Mouse (Mus musculus): ENCODE data around the gene Pcdh15. TPM values are rescaled to one million over a fixed set of nuclear protein-coding genes. Genes with fewer than 3 reads are reported as not detected.

The Pcdh15 gene
- polyA plus RNA-seq, 1 experiment from 2014 or later: 0.07 TPM

GRCm38 (mm10) chr10:73103383-73103994, 4.3 kb downstream of the Pcdh15 start:
- no peaks in the 10 kb centered on the region for H3K4me1 ChIP-seq (ENCODE audit: control insufficient read depth, low read depth, low read length)
- H3K36me3 ChIP-seq (ENCODE audit: control insufficient read depth, insufficient read depth): no peaks in the 10 kb centered on the region
- no peak overlapping the region for H3K4me2 ChIP-seq (ENCODE audit: low read depth, low read length)
- no peak for ATAC-seq (ENCODE audit: low read depth)
- H3K27ac ChIP-seq (ENCODE audit: low read length): no peak overlapping the region
- H3K9ac ChIP-seq (ENCODE audit: low read depth, low read length): no peak overlapping the region
- no peak overlapping the region for H3K4me3 ChIP-seq (ENCODE audit: low read depth, low read length)
- WGBS (ENCODE audit: insufficient replicate concordance): 60% methylated on average over 13 of the region's 13 CpGs
- peaks cover 21% of the 10 kb centered on the region for H3K27me3 ChIP-seq (ENCODE audit: control insufficient read depth, insufficient read depth, low read depth, low read length)
- H3K9me3 ChIP-seq (replicated peaks; ENCODE audit: control insufficient read depth, low read length): no peaks in the 10 kb centered on the region

GRCm38 (mm10) chr10:73105893-73106292, 6.8 kb downstream of the Pcdh15 start:
- Histone ChIP-seq H3K4me1 (ENCODE audit: control insufficient read depth, low read depth, low read length) (no peaks in the 10 kb centered on the region), H3K36me3 (ENCODE audit: control insufficient read depth, insufficient read depth) (no peaks in the 10 kb centered on the region), H3K9me3 (replicated peaks; ENCODE audit: control insufficient read depth, low read length) (no peaks in the 10 kb centered on the region), H3K4me3 (ENCODE audit: low read depth, low read length) (no peak overlapping the region), H3K9ac (ENCODE audit: low read depth, low read length) (no peak overlapping the region), H3K27me3 (ENCODE audit: control insufficient read depth, insufficient read depth, low read depth, low read length) (no peaks in the 10 kb centered on the region; the same call in 1 of the 2 replicates), H3K4me2 (ENCODE audit: low read depth, low read length) (no peak overlapping the region), H3K27ac (ENCODE audit: low read length) (no peak overlapping the region)
- 33% methylated on average over 2 of the region's 2 CpGs for WGBS (ENCODE audit: insufficient replicate concordance)
- ATAC-seq (ENCODE audit: low read depth): no peak

GRCm38 (mm10) chr10:73137985-73138384, 38.8 kb downstream of the Pcdh15 start:
- Histone ChIP-seq H3K4me1 (ENCODE audit: control insufficient read depth, low read depth, low read length) (no peaks in the 10 kb centered on the region), H3K27ac (ENCODE audit: low read length) (no peak overlapping the region), H3K9ac (ENCODE audit: low read depth, low read length) (no peak overlapping the region), H3K4me3 (ENCODE audit: low read depth, low read length) (no peak overlapping the region), H3K4me2 (ENCODE audit: low read depth, low read length) (no peak overlapping the region), H3K9me3 (replicated peaks; ENCODE audit: control insufficient read depth, low read length) (no peaks in the 10 kb centered on the region), H3K36me3 (ENCODE audit: control insufficient read depth, insufficient read depth) (no peaks in the 10 kb centered on the region), H3K27me3 (ENCODE audit: control insufficient read depth, insufficient read depth, low read depth, low read length) (no peaks in the 10 kb centered on the region)
- 33% methylated on average over 3 of the region's 3 CpGs for WGBS (ENCODE audit: insufficient replicate concordance)
- no peak for ATAC-seq (ENCODE audit: low read depth)

- no peaks in the 10 kb centered on the region for H3K36me3 ChIP-seq (ENCODE audit: control insufficient read depth, insufficient read depth)
- H3K4me1 ChIP-seq (ENCODE audit: control insufficient read depth, low read depth, low read length): no peaks in the 10 kb centered on the region
- no peak overlapping the region for H3K9ac ChIP-seq (ENCODE audit: low read depth, low read length)
- no peak overlapping the region for H3K27ac ChIP-seq (ENCODE audit: low read length)
- no peaks in the 10 kb centered on the region for H3K9me3 ChIP-seq (replicated peaks; ENCODE audit: control insufficient read depth, low read length)
- ATAC-seq (ENCODE audit: low read depth): no peak
- no peak overlapping the region for H3K4me2 ChIP-seq (ENCODE audit: low read depth, low read length)
- H3K27me3 ChIP-seq (ENCODE audit: control insufficient read depth, insufficient read depth, low read depth, low read length): no peaks in the 10 kb centered on the region
- no peak overlapping the region for H3K4me3 ChIP-seq (ENCODE audit: low read depth, low read length)
Measured at GRCm38 (mm10) chr10:73147543-73147942, 48.4 kb downstream of the Pcdh15 start.

- H3K9ac ChIP-seq (ENCODE audit: low read depth, low read length): no peak overlapping the region
- H3K27ac ChIP-seq (ENCODE audit: low read length): no peak overlapping the region
- no peak overlapping the region for H3K4me2 ChIP-seq (ENCODE audit: low read depth, low read length)
- no peaks in the 10 kb centered on the region for H3K4me1 ChIP-seq (ENCODE audit: control insufficient read depth, low read depth, low read length)
- 58% methylated on average over 4 of the region's 4 CpGs for WGBS (ENCODE audit: insufficient replicate concordance)
- no peaks in the 10 kb centered on the region for H3K36me3 ChIP-seq (ENCODE audit: control insufficient read depth, insufficient read depth)
- H3K9me3 ChIP-seq (replicated peaks; ENCODE audit: control insufficient read depth, low read length): no peaks in the 10 kb centered on the region
- no peak overlapping the region for H3K4me3 ChIP-seq (ENCODE audit: low read depth, low read length)
- no peak for ATAC-seq (ENCODE audit: low read depth)
- H3K27me3 ChIP-seq (ENCODE audit: control insufficient read depth, insufficient read depth, low read depth, low read length): no peaks in the 10 kb centered on the region
Measured at GRCm38 (mm10) chr10:73147978-73148377, 48.8 kb downstream of the Pcdh15 start.

GRCm38 (mm10) chr10:73154544-73154943, 55.4 kb downstream of the Pcdh15 start:
- no peaks in the 10 kb centered on the region for H3K9me3 ChIP-seq (replicated peaks; ENCODE audit: control insufficient read depth, low read length)

GRCm38 (mm10) chr10:73161757-73162156, 62.6 kb downstream of the Pcdh15 start:
- Histone ChIP-seq H3K4me2 (ENCODE audit: low read depth, low read length) (no peak overlapping the region), H3K9me3 (replicated peaks; ENCODE audit: control insufficient read depth, low read length) (no peaks in the 10 kb centered on the region), H3K4me1 (ENCODE audit: control insufficient read depth, low read depth, low read length) (no peaks in the 10 kb centered on the region), H3K27me3 (ENCODE audit: control insufficient read depth, insufficient read depth, low read depth, low read length) (no peaks in the 10 kb centered on the region), H3K27ac (ENCODE audit: low read length) (no peak overlapping the region), H3K36me3 (ENCODE audit: control insufficient read depth, insufficient read depth) (no peaks in the 10 kb centered on the region), H3K4me3 (ENCODE audit: low read depth, low read length) (no peak overlapping the region), H3K9ac (ENCODE audit: low read depth, low read length) (no peak overlapping the region)
- 41% methylated on average over 1 of the region's 1 CpGs for WGBS (ENCODE audit: insufficient replicate concordance)
- ATAC-seq (ENCODE audit: low read depth): no peak

More at GRCm38 (mm10) chr10:73154544-73154943, 55.4 kb downstream of the Pcdh15 start:
- H3K4me2 ChIP-seq (ENCODE audit: low read depth, low read length): no peak overlapping the region
- H3K36me3 ChIP-seq (ENCODE audit: control insufficient read depth, insufficient read depth): no peaks in the 10 kb centered on the region
- no peak overlapping the region for H3K27ac ChIP-seq (ENCODE audit: low read length)
- 60% methylated on average over 5 of the region's 5 CpGs for WGBS (ENCODE audit: insufficient replicate concordance)
- no peaks in the 10 kb centered on the region for H3K4me1 ChIP-seq (ENCODE audit: control insufficient read depth, low read depth, low read length)
- no peak for ATAC-seq (ENCODE audit: low read depth)
- H3K27me3 ChIP-seq (ENCODE audit: control insufficient read depth, insufficient read depth, low read depth, low read length): no peaks in the 10 kb centered on the region
- H3K4me3 ChIP-seq (ENCODE audit: low read depth, low read length): no peak overlapping the region
- no peak overlapping the region for H3K9ac ChIP-seq (ENCODE audit: low read depth, low read length)

- Histone ChIP-seq H3K4me3 (ENCODE audit: low read depth, low read length) (no peak overlapping the region), H3K27ac (ENCODE audit: low read length) (no peak overlapping the region), H3K4me2 (ENCODE audit: low read depth, low read length) (no peak overlapping the region), H3K9ac (ENCODE audit: low read depth, low read length) (no peak overlapping the region), H3K4me1 (ENCODE audit: control insufficient read depth, low read depth, low read length) (no peaks in the 10 kb centered on the region), H3K9me3 (replicated peaks; ENCODE audit: control insufficient read depth, low read length) (no peaks in the 10 kb centered on the region), H3K27me3 (ENCODE audit: control insufficient read depth, insufficient read depth, low read depth, low read length) (no peaks in the 10 kb centered on the region), H3K36me3 (ENCODE audit: control insufficient read depth, insufficient read depth) (no peaks in the 10 kb centered on the region)
- WGBS (ENCODE audit: insufficient replicate concordance): 35% methylated on average over 2 of the region's 2 CpGs
- ATAC-seq (ENCODE audit: low read depth): no peak
Measured at GRCm38 (mm10) chr10:73216001-73216400, 116.9 kb downstream of the Pcdh15 start.

GRCm38 (mm10) chr10:73242294-73242693, 143.2 kb downstream of the Pcdh15 start:
- ATAC-seq (ENCODE audit: low read depth): no peak
- Histone ChIP-seq H3K27ac (ENCODE audit: low read length) (no peak overlapping the region), H3K4me3 (ENCODE audit: low read depth, low read length) (no peak overlapping the region), H3K4me1 (ENCODE audit: control insufficient read depth, low read depth, low read length) (no peaks in the 10 kb centered on the region), H3K36me3 (ENCODE audit: control insufficient read depth, insufficient read depth) (no peaks in the 10 kb centered on the region), H3K4me2 (ENCODE audit: low read depth, low read length) (no peak overlapping the region), H3K9ac (ENCODE audit: low read depth, low read length) (no peak overlapping the region), H3K27me3 (ENCODE audit: control insufficient read depth, insufficient read depth, low read depth, low read length) (no peaks in the 10 kb centered on the region), H3K9me3 (replicated peaks; ENCODE audit: control insufficient read depth, low read length) (no peaks in the 10 kb centered on the region; the same call in 1 of the 2 replicates)
- 59% methylated on average over 5 of the region's 5 CpGs for WGBS (ENCODE audit: insufficient replicate concordance)

Measured in liver, embryonic 16.5 days (tissue).